Mouse (Mus musculus) spleen, postnatal 36 days (tissue): Measurements from ENCODE around the gene Ifnar1.
A peak's percentile ranks its signal among the peaks of the same experiment; 100 is the strongest.

ENCODE experiments used
- DNase-seq, 2 experiments: peaks; one replicate each; pipeline ENCODE4 v3.0.0; 2022; ENCODE audit warnings: low spot score in 2 of 2, mixed read lengths in 1 of 2

The Ifnar1 gene

DNA sequence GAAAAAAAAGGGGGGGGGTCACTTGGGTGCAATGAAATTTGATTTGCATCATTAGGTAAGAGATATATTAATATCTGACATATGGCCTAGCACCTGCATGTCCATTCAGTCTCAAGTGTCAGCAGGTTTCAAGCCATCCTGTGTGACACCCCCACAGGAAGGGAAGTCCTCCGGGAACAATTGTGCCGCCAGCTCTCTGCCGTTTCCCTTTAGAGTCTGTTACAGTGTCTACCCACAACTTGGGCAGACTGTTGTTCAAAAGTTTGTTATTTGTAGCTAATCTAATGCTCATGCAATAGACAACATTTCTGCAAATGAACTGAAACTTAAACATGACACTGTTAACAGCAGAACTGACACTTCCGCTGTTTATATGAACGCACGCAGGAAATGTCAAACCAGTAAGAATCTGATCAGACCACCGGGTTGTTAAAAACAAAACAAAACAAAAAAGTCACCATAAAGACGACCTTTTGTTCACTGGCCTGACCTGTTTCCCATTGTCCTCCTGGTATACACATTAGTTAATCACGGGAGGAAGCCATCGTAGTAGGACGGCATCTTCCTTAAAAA is 23.9 kb upstream of the Ifnar1 start:
- DNase-seq, result peak; percentile 41 to 59

- no peak for DNase-seq
These were observed 23.3 kb upstream of the Ifnar1 start for GRCm38 (mm10) chr16:91461773-91462181.

GRCm38 (mm10) chr16:91462644-91463043 is 22.4 kb upstream of the Ifnar1 start:
- no peak for DNase-seq

GRCm38 (mm10) chr16:91463400-91463799 is 21.6 kb upstream of the Ifnar1 start:
- DNase-seq, result no peak

- DNase-seq, result no peak
These were observed 21.1 kb upstream of the Ifnar1 start for GRCm38 (mm10) chr16:91463836-91464400.

DNA sequence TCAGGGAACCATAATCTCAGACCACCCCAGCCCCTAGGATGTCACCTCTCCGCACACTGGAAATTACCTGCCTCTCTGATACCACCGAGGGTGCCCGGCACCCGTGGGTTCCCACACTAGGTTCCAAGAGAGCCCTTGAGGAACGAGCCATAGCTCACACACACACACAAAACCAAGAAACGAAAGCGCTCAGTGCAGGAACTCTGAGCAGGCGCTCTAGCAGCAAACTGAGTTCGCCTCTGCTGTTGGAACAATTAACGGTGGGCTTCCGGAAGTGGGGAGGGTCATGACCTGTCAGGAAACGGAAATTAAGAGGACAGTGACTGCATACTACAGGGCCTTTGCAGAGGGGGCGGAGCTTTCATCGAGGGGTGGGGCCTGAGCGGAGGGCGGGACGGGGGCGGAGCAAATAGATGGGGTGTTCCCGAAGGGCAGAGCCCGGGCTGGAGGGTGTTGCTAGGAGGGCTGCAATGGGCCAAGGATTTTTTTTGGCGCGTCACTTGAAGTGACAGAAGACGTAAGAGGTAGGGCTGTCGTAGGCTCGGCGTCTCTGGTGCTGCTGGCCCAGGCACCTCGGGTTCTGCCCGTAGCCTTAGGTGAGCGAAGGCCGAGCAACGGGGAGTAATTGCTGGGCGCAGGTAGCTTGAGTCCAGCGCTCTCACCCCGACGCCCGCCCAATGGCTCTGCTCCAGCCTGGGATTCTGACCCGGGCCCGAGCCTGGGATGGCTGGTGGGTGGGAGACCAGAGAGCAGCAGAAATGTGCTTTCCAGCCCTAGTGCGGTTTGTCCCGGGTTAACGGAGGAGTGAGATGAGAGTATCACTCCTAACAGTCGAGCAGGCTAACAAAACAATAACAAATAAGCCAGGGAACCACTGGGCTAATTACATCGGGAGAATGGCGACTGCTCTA is 20.2 kb upstream of the Ifnar1 start:
- DNase-seq, result peak; percentile 90 to 93

- DNase-seq, result no peak
These were observed 19.4 kb upstream of the Ifnar1 start for GRCm38 (mm10) chr16:91465505-91466240.

DNA sequence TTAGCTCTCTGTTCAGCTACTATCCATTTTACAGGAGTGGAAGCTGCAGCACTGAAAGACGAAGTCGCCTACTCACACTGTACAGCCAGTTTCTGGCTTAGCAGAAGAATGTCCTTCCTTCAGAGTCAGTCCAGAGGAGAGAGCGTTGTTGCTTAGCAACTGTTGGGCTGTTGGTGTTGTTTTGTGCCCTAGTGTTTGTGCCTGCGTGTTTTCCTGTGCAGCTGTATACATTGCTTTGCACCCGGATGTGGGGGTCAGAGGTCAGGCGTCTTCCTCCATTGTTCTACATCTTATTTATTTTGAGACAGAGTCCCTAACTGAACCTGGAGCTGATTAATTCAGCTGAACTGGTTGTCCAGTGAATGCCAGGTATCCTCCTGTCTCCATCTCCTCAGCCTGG is 18.5 kb upstream of the Ifnar1 start:
- no peak for DNase-seq

DNA sequence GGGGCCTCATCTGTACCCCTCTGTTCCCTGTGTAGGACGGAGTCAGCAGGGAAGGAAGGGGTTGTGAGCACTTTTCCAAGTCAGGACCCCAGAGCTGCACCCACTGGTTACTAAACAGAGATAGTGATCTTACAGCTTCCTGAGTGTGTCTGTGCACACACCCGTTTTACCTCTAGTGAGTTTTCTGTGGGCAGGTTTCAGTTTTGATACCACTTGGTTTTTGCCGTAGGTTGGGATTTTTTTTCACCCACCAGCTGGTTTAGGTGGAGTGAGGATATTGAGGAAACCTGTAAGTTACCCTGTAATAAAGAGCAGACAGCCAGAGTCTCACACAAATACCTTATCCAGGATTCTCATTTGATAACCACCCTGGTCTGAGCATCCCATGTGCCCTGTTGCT is 14.6 kb upstream of the Ifnar1 start:
- DNase-seq, result no peak

DNA sequence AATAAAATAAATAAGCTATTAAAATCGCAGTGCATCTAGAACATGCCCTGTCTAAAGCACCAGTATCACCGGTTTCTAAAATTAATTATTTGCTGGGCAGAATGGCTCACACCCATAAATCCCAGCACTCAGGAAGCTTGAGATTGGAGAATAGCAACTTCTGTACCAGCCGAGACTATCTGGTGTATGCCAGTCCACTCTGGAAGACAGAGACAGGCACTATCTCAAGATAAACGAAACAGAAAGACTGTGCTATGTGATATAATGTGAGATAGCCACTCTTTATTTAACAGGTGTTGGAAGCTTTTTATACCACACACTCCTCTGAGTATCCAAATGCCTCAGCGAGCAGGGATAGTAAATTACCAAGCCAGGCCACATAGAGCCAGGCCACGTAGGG is 13.6 kb upstream of the Ifnar1 start:
- DNase-seq, result no peak

GRCm38 (mm10) chr16:91475753-91476152 is 9.3 kb upstream of the Ifnar1 start:
- DNase-seq, result peak; percentile 47 to 50

DNA sequence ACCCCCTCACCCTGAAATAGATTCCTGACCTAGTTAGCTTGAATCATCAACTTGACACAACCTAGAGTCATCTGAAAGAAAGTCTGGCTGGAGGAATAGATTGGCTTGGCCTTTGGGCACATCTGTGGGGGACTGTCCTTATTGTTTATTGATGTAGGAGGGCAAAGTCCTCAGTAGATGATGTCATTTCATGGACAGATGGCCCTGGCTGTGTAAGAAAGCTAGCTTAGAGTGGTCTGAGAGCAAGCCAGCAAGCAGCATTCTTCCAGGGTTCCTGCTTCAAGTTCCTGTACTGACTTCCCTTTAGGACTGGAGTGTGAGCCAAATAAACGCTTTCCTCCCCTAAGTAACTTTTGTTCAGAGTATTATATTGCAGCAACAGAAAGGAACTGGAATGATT is 7.0 kb upstream of the Ifnar1 start:
- DNase-seq, result no peak

- DNase-seq, result peak; percentile 51 to 65
These were observed 4.5 kb upstream of the Ifnar1 start for GRCm38 (mm10) chr16:91480517-91480916.

DNA sequence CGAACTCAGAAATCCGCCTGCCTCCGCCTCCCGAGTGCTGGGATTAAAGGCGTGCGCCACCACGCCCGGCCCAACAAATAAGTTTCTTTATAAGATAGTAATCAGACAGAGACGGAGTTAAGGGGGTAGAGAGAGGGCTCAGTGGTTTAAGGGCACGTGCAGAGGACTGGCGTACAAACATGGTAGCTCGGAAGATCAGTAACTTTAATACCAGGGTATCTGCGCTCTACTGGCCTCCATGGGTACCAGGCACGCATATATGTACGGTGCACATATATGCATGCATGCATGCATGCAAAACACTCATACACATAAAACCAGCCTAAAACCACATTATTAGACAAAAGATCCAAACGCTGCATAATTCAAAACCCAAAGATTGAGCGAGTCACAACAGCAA is 651 bp upstream of the Ifnar1 start:
- peak in 1 of 2 experiments; percentile 20 for DNase-seq

DNA sequence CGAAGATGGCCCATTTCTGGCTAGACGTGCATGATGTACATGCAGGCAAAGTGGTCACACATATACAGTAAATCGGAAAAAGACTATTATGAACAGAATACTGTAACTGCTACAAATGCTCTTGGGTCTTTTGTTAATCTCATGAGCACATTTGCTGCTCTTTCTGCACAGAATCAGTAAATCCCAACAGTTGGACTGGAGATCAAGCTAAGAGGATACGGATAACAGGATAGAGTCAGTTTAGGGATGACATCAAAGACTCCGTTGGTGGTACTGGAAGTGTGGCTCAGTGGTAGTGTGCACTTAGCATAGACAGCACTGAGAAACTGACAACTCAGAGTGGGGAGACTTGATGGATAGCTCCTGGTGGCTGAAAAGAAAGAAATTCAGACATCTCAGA is 803 bp downstream of the Ifnar1 start:
- DNase-seq, result no peak

DNA sequence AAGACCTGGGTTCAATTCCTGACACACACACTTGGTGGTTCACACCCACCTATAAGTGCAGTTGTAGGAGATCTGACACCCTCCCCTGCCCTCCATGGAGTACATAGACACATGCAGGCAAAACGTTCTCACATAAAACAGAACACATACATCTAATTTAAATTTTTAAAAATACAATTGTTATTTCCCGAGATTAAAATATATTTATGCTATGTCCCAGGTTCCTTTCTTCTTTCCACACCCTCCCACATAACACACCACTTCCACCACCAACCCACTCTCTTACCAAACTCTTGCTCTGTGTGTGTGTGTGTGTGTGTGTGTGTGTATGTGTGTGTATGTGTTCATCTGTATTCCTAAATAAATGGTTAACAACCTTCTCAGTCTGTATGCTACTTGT is 3.0 kb downstream of the Ifnar1 start:
- DNase-seq, result no peak

GRCm38 (mm10) chr16:91490897-91491296 is 5.9 kb downstream of the Ifnar1 start:
- DNase-seq, result no peak

DNA sequence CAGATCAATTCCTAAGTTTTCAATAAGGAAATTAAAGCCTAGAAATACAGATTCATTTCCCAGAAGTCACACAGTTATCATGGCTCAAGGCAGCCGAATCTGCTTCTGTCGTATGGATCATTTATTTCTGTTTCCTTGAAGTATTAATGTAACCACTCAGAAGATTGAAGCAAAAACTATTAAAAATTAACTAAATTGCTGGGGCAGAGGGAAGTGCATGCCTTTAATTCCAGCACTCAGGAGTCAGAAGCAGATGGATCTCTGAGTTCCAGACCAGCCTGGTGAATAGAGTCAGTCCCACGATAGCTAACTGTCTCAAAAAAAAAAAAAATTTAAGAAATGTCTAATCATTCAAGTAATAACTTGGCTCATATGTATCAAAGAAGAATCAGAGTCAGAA is 6.4 kb downstream of the Ifnar1 start:
- no peak for DNase-seq

- no peak for DNase-seq
These were observed 10.5 kb downstream of the Ifnar1 start for GRCm38 (mm10) chr16:91495501-91495900.

GRCm38 (mm10) chr16:91496206-91496605 is 11.2 kb downstream of the Ifnar1 start:
- DNase-seq, result no peak

DNA sequence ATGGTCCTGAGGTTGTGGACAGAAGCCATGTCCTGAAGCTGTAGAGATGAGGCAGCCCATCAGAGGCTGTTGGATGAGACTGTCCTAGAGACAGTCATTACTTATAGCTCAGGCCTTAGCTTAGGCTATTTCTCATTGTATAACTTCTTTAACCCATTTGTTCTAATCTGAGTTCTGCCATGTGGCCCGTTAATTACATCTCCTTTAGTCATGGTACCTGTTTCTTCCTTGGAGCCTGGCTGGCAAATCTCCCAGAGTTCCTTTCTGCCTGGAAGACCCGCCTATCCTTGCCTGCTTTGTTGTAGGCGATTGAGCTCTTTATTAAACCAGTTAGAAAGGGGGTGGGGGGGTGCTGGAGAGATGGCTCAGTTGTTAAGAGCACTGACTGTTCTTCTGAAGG is 11.7 kb downstream of the Ifnar1 start:
- no peak for DNase-seq

GRCm38 (mm10) chr16:91498041-91498440 is 13.0 kb downstream of the Ifnar1 start:
- DNase-seq, result no peak
